Mouse (Mus musculus) mouse trophoblast stem cell (cell line): ENCODE data around the gene Eps8.

Experiments used
- in situ Hi-C, 2 experiments: fragments of 300-500 bp; cut with MseI, MboI; formaldehyde crosslinking; loops; 2 replicates in 1 of 2; 3 replicates in 1 of 2; pipeline ENCODE4 v1.15.1; 2025

The Eps8 gene

DNA sequence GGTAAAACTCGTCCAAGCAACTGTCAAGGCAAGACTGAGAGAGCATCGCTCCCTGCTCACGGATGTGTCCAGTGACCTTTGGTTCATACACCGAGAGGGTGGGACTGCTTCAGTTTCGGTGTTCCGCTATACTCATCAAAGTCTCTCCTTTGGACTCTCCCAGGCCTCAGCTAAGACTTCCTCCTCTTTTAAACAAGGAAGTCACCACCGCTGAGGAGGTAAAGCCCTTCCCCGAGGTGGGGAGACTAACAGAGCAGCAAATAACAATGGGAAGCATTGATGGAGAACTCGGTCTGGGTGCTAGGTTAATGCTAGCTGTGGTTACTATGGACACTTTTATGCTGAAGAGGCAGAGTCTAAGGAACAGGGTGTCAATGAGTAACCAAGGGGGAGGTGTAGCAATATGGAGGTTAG lies 84.0 kb downstream of the Eps8 start:
- in situ Hi-C loops: no loop called here

GRCm38 (mm10) chr6:137570019-137570418 lies 84.7 kb downstream of the Eps8 start:
- in situ Hi-C loops: no loop called here

GRCm38 (mm10) chr6:137569071-137569470 lies 85.6 kb downstream of the Eps8 start:
- in situ Hi-C loops: no loop called here

GRCm38 (mm10) chr6:137565890-137566289 lies 88.8 kb downstream of the Eps8 start:
- in situ Hi-C loops: no loop called here

- in situ Hi-C loops: no loop called here
Measured at GRCm38 (mm10) chr6:137565454-137565853, 89.2 kb downstream of the Eps8 start.

DNA sequence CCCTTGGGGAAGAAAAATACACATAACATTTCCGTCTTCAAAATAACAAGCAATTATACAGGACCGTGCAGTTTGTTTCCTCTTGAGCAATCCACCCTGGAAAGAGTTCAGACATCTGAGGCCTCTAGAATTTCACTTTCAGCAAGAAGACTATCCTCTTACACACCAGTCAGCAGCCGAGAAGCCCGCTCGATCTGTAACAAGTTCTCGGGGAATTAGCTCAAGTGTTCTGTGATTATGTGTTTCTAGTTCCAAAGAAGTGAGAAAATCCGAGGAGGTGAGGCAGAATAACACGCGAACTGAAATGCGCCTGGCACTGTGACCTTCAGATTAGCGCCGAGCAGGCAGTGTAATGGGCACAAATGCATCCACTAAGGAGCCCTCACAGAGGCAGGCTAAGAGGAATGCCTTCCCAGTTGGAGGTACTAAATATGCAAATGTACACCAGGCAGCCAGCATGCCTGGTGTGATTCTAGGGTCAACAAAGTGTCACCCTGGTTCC lies 94.3 kb downstream of the Eps8 start:
- in situ Hi-C loops: no loop called here

- in situ Hi-C loops: no loop called here
Measured at GRCm38 (mm10) chr6:137558840-137559239, 95.8 kb downstream of the Eps8 start.

DNA sequence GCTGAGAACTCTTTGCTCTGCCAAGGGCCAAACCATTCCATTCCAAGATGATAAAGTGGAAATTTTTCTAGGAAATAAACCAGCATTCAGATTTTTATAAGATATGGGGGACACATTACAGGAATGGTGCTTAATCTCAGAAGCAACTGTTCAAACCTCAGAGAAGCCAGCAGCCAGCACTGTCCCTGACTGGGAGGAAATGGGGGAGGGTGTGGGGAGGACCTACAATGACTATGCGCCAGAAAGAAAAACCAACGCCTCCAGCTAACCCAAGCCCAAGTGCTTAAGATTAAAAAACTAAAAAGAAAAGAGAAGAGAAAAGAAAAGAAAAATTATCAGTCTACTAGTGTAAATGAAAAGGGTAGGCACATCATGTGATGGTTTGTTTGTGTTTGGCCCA lies 97.0 kb downstream of the Eps8 start:
- in situ Hi-C loops: no loop called here

DNA sequence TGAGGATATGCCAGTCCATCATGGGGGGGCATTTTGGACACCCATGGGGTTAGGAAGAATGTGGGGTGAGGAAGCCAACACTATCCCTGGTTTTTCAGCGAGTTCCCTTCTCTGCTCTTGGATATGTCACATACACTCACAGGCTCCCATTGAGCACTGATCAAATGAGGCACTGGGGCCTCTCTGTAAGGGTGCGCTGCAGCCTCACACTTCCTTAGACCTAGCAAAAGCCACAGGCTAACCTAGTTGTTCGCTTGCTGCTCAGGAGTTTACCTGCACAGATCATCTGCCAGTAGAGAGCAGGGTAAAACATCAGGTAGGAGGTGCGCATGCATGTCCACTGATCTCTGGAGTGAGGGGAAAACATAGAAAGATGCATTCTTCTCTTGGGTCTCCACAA lies 97.5 kb downstream of the Eps8 start:
- in situ Hi-C loops: no loop called here

GRCm38 (mm10) chr6:137556636-137557035 lies 98.0 kb downstream of the Eps8 start:
- in situ Hi-C loops: no loop called here

- in situ Hi-C loops: no loop called here
Measured at GRCm38 (mm10) chr6:137550181-137550580, 104.5 kb downstream of the Eps8 start.

GRCm38 (mm10) chr6:137548613-137549012 lies 106.1 kb downstream of the Eps8 start:
- in situ Hi-C loops: no loop called here

DNA sequence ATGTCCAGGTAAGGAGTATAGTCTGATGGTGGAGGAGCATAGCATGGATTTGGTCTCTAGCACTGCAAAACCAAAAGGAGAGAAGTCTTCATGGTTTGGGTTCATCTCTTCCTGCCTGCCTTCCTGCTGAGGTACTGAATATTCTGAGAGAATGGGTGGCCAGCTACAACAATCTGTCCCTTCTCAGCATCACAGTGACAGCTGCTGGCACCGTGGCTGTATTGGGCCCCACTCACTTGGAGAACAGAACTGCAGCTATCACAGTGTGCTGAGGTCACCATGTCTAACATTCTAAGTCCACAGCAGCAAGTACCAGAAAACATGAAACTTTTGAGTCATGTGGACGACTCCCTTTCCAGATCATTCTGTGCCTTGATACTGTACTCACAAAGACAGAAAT lies 107.1 kb downstream of the Eps8 start:
- in situ Hi-C loops: no loop called here

GRCm38 (mm10) chr6:137546101-137546500 lies 108.6 kb downstream of the Eps8 start:
- in situ Hi-C loops: no loop called here

DNA sequence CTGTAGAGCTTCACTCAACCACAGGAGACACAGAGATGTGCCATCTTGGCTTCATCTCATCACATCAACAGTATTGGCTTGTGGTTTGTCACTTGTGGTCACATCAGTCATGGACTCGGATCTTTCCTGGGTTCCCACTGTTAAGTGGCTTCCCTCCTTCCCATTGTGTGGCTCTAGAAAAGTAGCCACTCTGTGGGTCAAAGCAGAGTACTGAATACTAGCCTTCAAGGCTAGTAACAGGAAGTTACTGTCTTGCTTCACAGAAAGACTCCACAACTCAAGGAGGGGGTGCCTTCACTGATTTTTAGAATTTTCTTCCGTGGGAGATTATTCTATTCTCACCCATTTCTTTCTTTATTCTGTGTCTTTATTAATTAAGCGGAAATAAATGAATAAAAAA lies 109.3 kb downstream of the Eps8 start:
- in situ Hi-C loops: no loop called here

- in situ Hi-C loops: no loop called here
Measured at GRCm38 (mm10) chr6:137542231-137543152, 112.2 kb downstream of the Eps8 start.

GRCm38 (mm10) chr6:137541216-137542176 lies 113.2 kb downstream of the Eps8 start:
- in situ Hi-C loops: no loop called here

- in situ Hi-C loops: no loop called here
Measured at GRCm38 (mm10) chr6:137540800-137541199, 113.9 kb downstream of the Eps8 start.

DNA sequence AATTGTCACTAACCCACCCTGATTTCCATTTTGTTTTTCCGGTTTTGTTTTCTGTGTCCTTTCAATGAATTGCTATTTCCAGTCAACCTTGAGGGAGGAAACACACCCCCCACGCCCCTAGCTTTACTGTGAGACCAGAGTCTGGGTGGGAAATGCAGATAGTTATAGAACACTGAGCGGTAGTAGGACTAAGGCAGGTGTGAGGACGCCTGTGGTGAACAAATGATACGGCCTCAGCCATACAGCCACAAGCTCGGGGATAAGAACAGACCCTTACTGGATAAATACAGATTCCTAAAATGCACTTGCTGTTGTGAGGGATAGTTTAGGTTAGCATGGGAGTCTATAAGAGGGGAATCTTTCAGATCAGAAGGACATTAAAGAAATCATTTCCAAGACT lies 114.3 kb downstream of the Eps8 start:
- in situ Hi-C loops: no loop called here

DNA sequence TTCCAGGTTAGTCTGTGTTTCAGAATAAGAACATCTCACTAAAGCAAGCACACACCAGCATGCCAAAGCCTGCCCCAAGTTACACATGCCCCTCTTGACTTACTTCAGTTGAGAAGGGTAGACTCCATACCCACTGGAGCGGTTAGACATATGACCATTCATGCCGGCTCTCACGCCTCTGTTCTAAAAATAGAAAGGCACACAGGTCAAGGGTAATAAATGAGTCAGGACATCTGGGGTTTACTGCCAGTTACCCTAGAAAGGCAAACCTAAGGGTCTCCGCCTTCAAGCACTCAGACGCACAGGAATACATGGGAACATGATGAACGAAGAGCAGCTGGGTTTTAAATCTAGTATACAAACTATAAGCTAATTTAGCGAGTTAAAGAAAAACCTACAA lies 115.5 kb downstream of the Eps8 start:
- in situ Hi-C loops: no loop called here

- in situ Hi-C loops: no loop called here
Measured at GRCm38 (mm10) chr6:137532758-137533157, 121.9 kb downstream of the Eps8 start.

DNA sequence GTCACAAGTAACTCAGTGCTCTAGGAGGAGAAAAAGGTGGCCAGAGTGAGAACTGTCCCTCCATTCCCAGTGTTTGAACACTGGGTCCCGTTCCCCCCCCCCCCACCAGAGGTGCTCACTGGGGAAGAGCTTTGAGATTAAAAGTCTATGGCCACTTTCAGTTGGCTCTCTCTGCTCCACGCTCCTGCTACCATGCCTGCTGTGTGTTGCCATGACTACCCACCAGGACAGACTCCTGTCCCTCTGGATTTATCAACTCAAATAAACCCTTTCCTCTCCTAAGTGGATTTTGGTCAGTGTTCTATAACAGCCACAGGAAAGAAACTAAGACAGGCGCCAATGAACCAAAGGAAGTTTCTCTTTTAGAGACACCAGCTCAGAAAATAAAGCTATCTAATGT lies 128.9 kb downstream of the Eps8 start:
- in situ Hi-C loops: no loop called here
